Mouse (Mus musculus) cerebellum, adult 2 months (tissue): ENCODE results near the gene Vmn1r40.

ENCODE experiments used
- CTCF ChIP-seq: fragments of 200-500 bp; IDR thresholded peaks from 2 replicates; pipeline ENCODE4 v1.5.1; 2011; ENCODE audit warnings: low read depth, mild to moderate bottlenecking, control low read depth, low read length, moderate library complexity, borderline replicate concordance; ENCODE audit not compliant: insufficient read depth
- POLR2A ChIP-seq: fragments of 200-500 bp; IDR thresholded peaks from 2 replicates; pipeline ENCODE4 v1.6.1; 2011; ENCODE audit warnings: low read length, control low read depth, borderline replicate concordance; ENCODE audit not compliant: insufficient read depth

- TF ChIP-seq CTCF, result peak; percentile 87
- TF ChIP-seq POLR2A, result no peak
Observed at GRCm38 (mm10) chr6:89679291-89679835, 28.0 kb upstream of the Vmn1r40 start.
